In genomic region chr7:130273265-130273664, GRCm38 (mm10) we compare ENCODE assay signal across 8 mouse cellular contexts.
DNase-seq lines count a peak whose midpoint lies in the region; ATAC-seq and TF ChIP-seq lines count a peak whose summit lies in the region.

No protein-coding gene starts in this region.

- no peaks in the 10 kb centered on the region for H3K27me3 ChIP-seq in Patski
- no peaks in the 10 kb centered on the region; the same call in 1 of the 2 replicates for H3K27me3 ChIP-seq in hindbrain, embryonic 16.5 days (replicated peaks; ENCODE audit: control insufficient read depth, insufficient read depth, low read length)

- peaks cover 2% of the 10 kb centered on the region; the same call in 1 of the 2 replicates for H3K4me1 ChIP-seq in hindbrain, embryonic 16.5 days (ENCODE audit: control insufficient read depth, insufficient read depth, low read depth, low read length)

- intact Hi-C loops in left cerebral cortex, postnatal 36 days (cut with DNase I): loop anchor here (2.0 to 5.0 kb wide), 2 partner anchors 204 to 620 kb away; no protein-coding TSS in a partner anchor

- no peak overlapping the region for H3K4me3 ChIP-seq in hindbrain, embryonic 16.5 days (ENCODE audit: low read length)

- 12% methylated on average over 16 of the region's 16 CpGs for WGBS in hindbrain, embryonic 16.5 days

- CTCF ChIA-PET in Patski (lab: Charles Lee): interaction anchor here (0.8 to 1.5 kb wide), 10 partner anchors 12 to 639 kb away, joined by 3 to 4 read pairs (median 3); no protein-coding TSS in a partner anchor

- no peak for TF ChIP-seq CTCF in Patski (IDR thresholded peaks at IDR 0.05)

- POLR2A ChIA-PET in Patski (lab: Charles Lee): no interaction called here

- H3K36me3 ChIP-seq in hindbrain, embryonic 16.5 days (ENCODE audit: control insufficient read depth, insufficient read depth, low read length): no peaks in the 10 kb centered on the region

- no peaks in the 10 kb centered on the region for H3K9me3 ChIP-seq in hindbrain, embryonic 16.5 days (ENCODE audit: control insufficient read depth, low read length)

- in situ Hi-C loops in Patski (cut with MboI; ENCODE audit: low pct_unique_long_range_greater_than_20kb): no loop called here

- DNase-seq in Patski (ENCODE audit: low read depth, low spot score): peak; percentile 31
- DNase-seq in cerebellum, adult 18-20 months: peak; percentile 67 to 78
- DNase-seq in left cerebral cortex, postnatal 36 days (ENCODE audit: low spot score in 2 of 2): peak; percentile 63 to 67
- peak; percentile 27 to 76 for DNase-seq in spleen, postnatal 10 days (ENCODE audit: low spot score in 2 of 2)

- peak; percentile 86 for ATAC-seq in Patski
- ATAC-seq in frontal cortex, adult (ENCODE audit: low TSS enrichment): peak; percentile 82
- peak; percentile 52 for ATAC-seq in hindbrain, embryonic 16.5 days
- peak; percentile 86 for ATAC-seq in megakaryocyte-erythroid progenitor cell, adult 5-6 weeks (replicated peaks; ENCODE audit: low FRiP score, low TSS enrichment, poor library complexity, severe bottlenecking)
- ATAC-seq in inflammation-experienced regulatory T-cells, adult 6 months: no peak

- no peak overlapping the region for H3K9ac ChIP-seq in hindbrain, embryonic 16.5 days (ENCODE audit: low read depth, low read length)

- H3K4me2 ChIP-seq in hindbrain, embryonic 16.5 days (ENCODE audit: low read length): no peak overlapping the region

- H3K27ac ChIP-seq in hindbrain, embryonic 16.5 days (ENCODE audit: low read depth, low read length): no peak overlapping the region
